Mouse (Mus musculus): ENCODE data around the gene Igsf10. TPM values are rescaled to one million over a fixed set of nuclear protein-coding genes. Genes with fewer than 3 reads are reported as not detected.

Igsf10 gene
- polyA plus RNA-seq, 1 experiment from 2014 or later = 4.6 TPM

DNA sequence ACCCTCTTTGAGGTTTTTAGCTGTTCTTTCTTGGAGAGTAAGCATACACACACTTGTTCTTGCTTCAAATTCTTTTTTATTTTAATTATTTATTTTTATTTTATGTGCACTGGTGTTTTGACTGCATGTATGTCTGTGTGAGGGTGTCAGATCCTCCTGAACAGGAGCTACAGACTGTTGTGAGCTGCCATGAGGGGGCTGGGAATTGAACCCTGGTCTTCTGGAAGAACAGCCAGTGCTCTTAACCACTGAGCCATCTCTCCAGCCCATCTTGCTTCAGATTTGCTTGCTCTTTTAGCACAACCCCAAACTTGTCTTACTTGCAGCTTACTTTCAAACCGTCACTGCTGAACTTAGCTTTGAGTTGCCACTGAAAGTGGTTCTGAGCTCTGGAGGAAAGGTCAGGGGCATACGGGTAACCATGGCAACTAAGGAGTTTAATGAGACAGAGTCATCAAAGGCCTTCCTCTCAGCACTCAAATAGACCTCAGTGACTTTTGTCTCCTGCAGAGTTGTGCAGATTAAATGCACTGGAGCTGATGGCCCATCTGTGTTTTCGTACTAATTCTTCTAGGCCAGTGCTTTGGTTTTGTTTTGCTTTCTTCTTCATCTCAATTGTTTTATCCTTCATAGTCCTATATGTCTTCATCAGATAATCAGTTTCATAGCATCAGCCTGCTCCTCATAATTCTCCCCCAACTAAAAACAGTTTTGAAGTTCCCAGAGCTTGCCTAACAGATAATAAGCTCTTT lies 66.5 kb downstream of the Igsf10 start:
- H3K4me1 ChIP-seq (ENCODE audit: control insufficient read depth, insufficient read depth, low read length) = 0 out of 2 replicates have a peak, but pooled peaks cover 3% of the 10 kb centered on the region
- no peak overlapping the region for H3K4me3 ChIP-seq (ENCODE audit: low read depth, low read length)
- no peak overlapping the region for H3K27ac ChIP-seq (replicated peaks; ENCODE audit: low read depth, low read length)
- no peaks in the 10 kb centered on the region for H3K9me3 ChIP-seq (ENCODE audit: control insufficient read depth, low read length)
- ATAC-seq (ENCODE audit: insufficient number of reproducible peaks, low FRiP score, low TSS enrichment, low read depth) (no peak), DNase-seq (ENCODE audit: low spot score) (no peak)
- no peaks in the 10 kb centered on the region for H3K27me3 ChIP-seq (ENCODE audit: control insufficient read depth, insufficient read depth, low read length)
- WGBS = 15% methylated on average over 3 of the region's 3 CpGs
- no peak overlapping the region for H3K9ac ChIP-seq (ENCODE audit: low read length)
- no peak overlapping the region for H3K4me2 ChIP-seq (ENCODE audit: low read depth, severe bottlenecking)
- no peaks in the 10 kb centered on the region for H3K36me3 ChIP-seq (ENCODE audit: control insufficient read depth, insufficient read depth, low read length)

DNA sequence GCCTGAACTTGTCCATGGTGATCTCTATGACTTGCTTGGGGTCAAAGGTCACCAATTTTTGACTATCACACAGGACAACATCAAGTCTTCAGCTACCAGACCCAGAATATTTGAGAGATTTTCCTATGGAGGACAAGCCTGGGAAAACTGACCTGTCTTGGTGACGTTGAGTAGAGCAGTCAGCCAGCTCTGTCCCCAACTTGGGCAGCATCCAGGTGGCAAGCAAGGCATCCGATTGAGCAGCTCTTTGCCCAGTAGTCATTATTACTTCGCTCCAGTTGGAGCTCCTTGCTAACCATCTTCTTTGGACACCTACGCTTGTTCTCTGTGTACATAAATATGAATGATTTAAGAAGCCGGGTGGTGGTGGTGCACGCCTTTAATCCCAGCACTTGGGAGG lies 73.4 kb downstream of the Igsf10 start:
- Histone ChIP-seq H3K4me1 (ENCODE audit: control insufficient read depth, insufficient read depth, low read length) (no peaks in the 10 kb centered on the region), H3K9ac (ENCODE audit: low read length) (no peak overlapping the region), H3K4me2 (ENCODE audit: low read depth, severe bottlenecking) (no peak overlapping the region), H3K27ac (replicated peaks; ENCODE audit: low read depth, low read length) (no peak overlapping the region), H3K27me3 (ENCODE audit: control insufficient read depth, insufficient read depth, low read length) (no peaks in the 10 kb centered on the region), H3K9me3 (ENCODE audit: control insufficient read depth, low read length) (no peaks in the 10 kb centered on the region), H3K36me3 (ENCODE audit: control insufficient read depth, insufficient read depth, low read length) (no peaks in the 10 kb centered on the region), H3K4me3 (ENCODE audit: low read depth, low read length) (no peak overlapping the region)
- ATAC-seq (ENCODE audit: insufficient number of reproducible peaks, low FRiP score, low TSS enrichment, low read depth) = no peak
- DNase-seq (ENCODE audit: low spot score) = no peak
- 90% methylated on average over 6 of the region's 6 CpGs for WGBS

Other genes starting within 250 kb of the Igsf10 start
- 0.57 and 0.91 TPM in 2 replicates for gene Gpr171, start 242.6 kb downstream of the Igsf10 start, polyA plus RNA-seq (2014; fragmentation: Nextera tagmentation; extraction: Ambion mirVana)
- 0.96 and 1.1 TPM in 2 replicates for gene P2ry14, start 190.8 kb downstream of the Igsf10 start, polyA plus RNA-seq (2014; fragmentation: Nextera tagmentation; extraction: Ambion mirVana)
- gene Gpr87, start 149.3 kb downstream of the Igsf10 start, polyA plus RNA-seq (2014; fragmentation: Nextera tagmentation; extraction: Ambion mirVana) = 0.68 and 1.1 TPM in 2 replicates
- gene P2ry13, start 133.5 kb downstream of the Igsf10 start, polyA plus RNA-seq (2014; fragmentation: Nextera tagmentation; extraction: Ambion mirVana) = 0.20 and 0.57 TPM in 2 replicates
- 0.60 and 0.93 TPM in 2 replicates for gene P2ry12, start 81.5 kb downstream of the Igsf10 start, polyA plus RNA-seq (2014; fragmentation: Nextera tagmentation; extraction: Ambion mirVana)